Mouse (Mus musculus): ENCODE results near the gene Hras. TPM values are rescaled to one million over a fixed set of nuclear protein-coding genes. Genes with fewer than 3 reads are reported as not detected.

Hras gene
- polyA plus RNA-seq, 1 experiment from 2014 or later, result 21.9 TPM

DNA sequence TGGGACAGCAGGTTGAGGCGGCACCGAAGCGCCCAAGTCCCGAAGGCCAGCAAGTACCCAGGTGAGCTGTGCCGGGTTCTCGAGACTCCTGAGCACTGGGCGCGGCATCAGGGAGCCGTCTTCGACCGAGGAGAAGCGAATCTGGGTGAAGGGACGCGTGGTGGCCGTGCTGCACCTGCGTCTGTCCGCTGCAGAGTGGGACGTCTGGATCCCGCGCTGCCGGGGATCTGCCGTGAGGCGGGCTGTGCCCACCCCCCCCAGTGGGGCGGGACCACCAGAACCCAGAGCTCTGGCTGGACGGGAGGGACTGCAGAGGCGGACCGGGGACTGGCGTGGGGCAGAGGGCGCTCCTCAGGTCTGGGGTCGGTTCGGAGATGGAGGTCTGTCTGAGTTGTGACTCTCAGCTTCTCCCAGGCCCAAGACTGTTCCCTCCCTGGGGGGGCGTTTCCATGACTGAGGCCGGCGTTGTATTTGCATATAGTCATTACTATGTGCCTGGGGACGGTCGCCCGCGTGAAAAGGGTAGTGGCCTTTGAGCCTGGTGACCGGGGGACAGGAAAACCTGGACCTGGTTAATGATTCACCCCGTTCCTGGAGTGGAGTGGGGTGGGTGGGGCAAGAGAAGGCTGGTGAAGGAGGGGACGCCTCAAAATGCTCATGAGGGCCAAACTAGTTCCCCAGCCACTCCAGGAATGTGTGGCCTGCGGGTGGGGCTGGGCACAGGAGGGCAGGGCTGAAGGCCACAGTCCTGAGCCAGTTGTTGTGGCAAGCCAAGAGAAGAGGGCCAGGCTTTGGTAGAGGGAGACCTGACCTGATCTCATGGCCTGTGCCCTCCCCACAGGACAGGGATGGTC, 22.3 kb upstream of the Hras start:
- WGBS, result under 1% methylated on average over 42 of the region's 42 CpGs
- peak; percentile 79 for ATAC-seq
- Histone ChIP-seq H3K4me3 (ENCODE audit: low read length) (peak overlapping the region; percentile 74), H3K27me3 (replicated peaks; ENCODE audit: control insufficient read depth, insufficient read depth, low read length) (no peaks in the 10 kb centered on the region), H3K27ac (ENCODE audit: low read length) (peak overlapping the region; percentile 98), H3K4me1 (ENCODE audit: control insufficient read depth, insufficient read depth, low read length) (peaks cover 64% of the 10 kb centered on the region), H3K36me3 (ENCODE audit: control insufficient read depth, insufficient read depth, low read length) (peaks cover 4% of the 10 kb centered on the region; the same call in 1 of the 2 replicates), H3K9ac (ENCODE audit: low read depth, low read length) (peak overlapping the region; percentile 85), H3K9me3 (ENCODE audit: control insufficient read depth, low read length) (no peaks in the 10 kb centered on the region), H3K4me2 (ENCODE audit: low read depth, low read length) (peak overlapping the region; percentile 91)

- peak; percentile 91 for ATAC-seq
- Histone ChIP-seq H3K27ac (ENCODE audit: low read length) (peak within 1 kb of the TSS; percentile 98), H3K9me3 (ENCODE audit: control insufficient read depth, low read length) (no peaks in the 10 kb centered on the region), H3K36me3 (ENCODE audit: control insufficient read depth, insufficient read depth, low read length) (peaks cover 4% of the 10 kb centered on the region; the same call in 1 of the 2 replicates), H3K4me3 (ENCODE audit: low read length) (peak within 1 kb of the TSS; percentile 74), H3K4me2 (ENCODE audit: low read depth, low read length) (peak within 1 kb of the TSS; percentile 91), H3K9ac (ENCODE audit: low read depth, low read length) (peak within 1 kb of the TSS; percentile 85), H3K27me3 (replicated peaks; ENCODE audit: control insufficient read depth, insufficient read depth, low read length) (no peaks in the 10 kb centered on the region), H3K4me1 (ENCODE audit: control insufficient read depth, insufficient read depth, low read length) (peaks cover 66% of the 10 kb centered on the region)
- under 1% methylated on average over 41 of the region's 41 CpGs for WGBS
Measured at GRCm38 (mm10) chr7:141215101-141215879, 21.5 kb upstream of the Hras start, which contains the start of gene Rassf7. TSS of gene Rassf7 (plus strand) at chr7:141215860.

DNA sequence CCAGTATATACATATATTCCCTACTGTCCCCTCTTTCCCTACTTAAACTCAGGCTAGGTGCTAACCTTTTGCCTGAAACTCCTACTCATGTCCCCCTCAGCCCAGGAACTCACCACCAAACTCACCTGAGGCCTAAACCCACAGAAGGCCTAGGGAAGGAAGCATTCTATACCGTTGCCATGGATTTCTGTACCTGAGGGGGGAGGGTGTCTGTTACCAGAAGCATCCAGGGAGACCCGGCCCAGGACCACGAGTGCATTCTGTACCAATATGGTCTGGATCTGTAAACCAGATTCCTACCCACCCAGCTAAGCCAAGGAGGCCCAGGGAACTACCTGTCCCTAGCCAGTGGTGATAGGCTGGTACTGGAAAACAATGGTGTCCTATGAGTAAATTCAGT, 20.5 kb upstream of the Hras start:
- Histone ChIP-seq H3K9ac (ENCODE audit: low read depth, low read length) (0 out of 2 replicates have a peak overlapping the region, but pooled peaks have one; percentile 79), H3K27ac (ENCODE audit: low read length) (peak overlapping the region; percentile 97), H3K4me2 (ENCODE audit: low read depth, low read length) (peak overlapping the region; percentile 91; the same call in 1 of the 2 replicates), H3K36me3 (ENCODE audit: control insufficient read depth, insufficient read depth, low read length) (peaks cover 4% of the 10 kb centered on the region; the same call in 1 of the 2 replicates), H3K27me3 (replicated peaks; ENCODE audit: control insufficient read depth, insufficient read depth, low read length) (no peaks in the 10 kb centered on the region), H3K4me3 (ENCODE audit: low read length) (no peak overlapping the region), H3K9me3 (ENCODE audit: control insufficient read depth, low read length) (no peaks in the 10 kb centered on the region), H3K4me1 (ENCODE audit: control insufficient read depth, insufficient read depth, low read length) (peaks cover 63% of the 10 kb centered on the region)
- no peak for ATAC-seq
- WGBS, result 59% methylated on average over 3 of the region's 3 CpGs

DNA sequence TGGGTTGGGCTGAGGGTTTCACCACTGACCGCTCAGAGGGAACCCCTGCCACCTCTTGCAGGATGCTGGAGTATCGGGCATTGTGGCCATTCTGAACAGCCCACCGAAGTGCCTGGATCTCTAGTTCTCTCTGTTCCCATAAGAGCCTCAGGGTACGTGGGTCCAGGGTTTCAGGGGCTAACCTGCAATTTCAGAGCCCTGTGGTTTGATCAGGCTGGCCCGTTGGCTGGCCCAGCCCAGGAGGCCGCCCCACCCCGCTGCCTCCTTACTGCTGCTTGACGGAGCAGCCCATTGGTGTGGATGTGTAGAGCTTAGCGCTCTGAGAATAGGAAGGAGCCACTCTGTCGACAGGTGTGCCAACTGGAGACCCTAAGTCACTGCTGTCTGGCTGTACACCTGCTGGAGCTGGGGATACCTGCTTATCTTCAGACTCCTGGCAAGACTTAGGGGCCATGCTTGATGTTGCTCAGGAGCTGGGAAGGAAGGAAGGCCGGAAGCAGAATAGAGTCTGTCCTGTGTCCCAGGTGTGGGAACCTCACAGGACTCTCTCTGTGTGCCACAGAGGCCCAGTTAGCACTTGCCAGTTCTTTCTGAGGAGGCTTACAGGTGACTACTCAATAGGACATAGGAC, 19.9 kb upstream of the Hras start, which contains the start of gene Lmntd2:
Lmntd2 (minus strand) TSS at position 476 of the 631 bp plus-strand sequence.
- Histone ChIP-seq H3K9ac (ENCODE audit: low read depth, low read length) (peak within 1 kb of the TSS; percentile 79), H3K4me3 (ENCODE audit: low read length) (peak within 1 kb of the TSS; percentile 74), H3K27ac (ENCODE audit: low read length) (peak within 1 kb of the TSS; percentile 97), H3K27me3 (replicated peaks; ENCODE audit: control insufficient read depth, insufficient read depth, low read length) (no peaks in the 10 kb centered on the region), H3K4me1 (ENCODE audit: control insufficient read depth, insufficient read depth, low read length) (peaks cover 58% of the 10 kb centered on the region), H3K36me3 (ENCODE audit: control insufficient read depth, insufficient read depth, low read length) (peaks cover 3% of the 10 kb centered on the region; the same call in 1 of the 2 replicates), H3K4me2 (ENCODE audit: low read depth, low read length) (peak within 1 kb of the TSS; percentile 91), H3K9me3 (ENCODE audit: control insufficient read depth, low read length) (no peaks in the 10 kb centered on the region)
- 89% methylated on average over 11 of the region's 11 CpGs for WGBS
- no peak for ATAC-seq

DNA sequence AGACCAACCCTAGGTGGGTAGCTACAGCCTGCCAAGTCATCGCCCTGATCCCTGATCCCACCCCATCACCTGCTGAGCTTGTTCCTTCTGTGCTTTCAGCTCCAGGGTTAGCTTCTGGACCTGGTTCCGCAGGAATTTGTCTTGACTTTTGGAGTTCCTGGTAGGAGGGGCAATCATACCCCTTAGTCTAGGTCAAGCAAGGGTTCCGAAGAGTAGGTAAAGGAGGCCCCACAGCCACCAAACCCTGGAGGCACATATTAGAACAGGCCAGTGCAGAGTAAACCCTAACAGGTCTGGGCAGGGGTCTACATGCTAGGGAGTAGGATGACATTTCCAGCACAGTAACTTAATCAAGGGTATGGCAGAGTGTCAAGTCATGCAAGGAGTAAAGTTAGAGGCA, 19.3 kb upstream of the Hras start:
- H3K36me3 ChIP-seq (ENCODE audit: control insufficient read depth, insufficient read depth, low read length), result no peaks in the 10 kb centered on the region
- peak overlapping the region; percentile 9; the same call in 1 of the 2 replicates for H3K9ac ChIP-seq (ENCODE audit: low read depth, low read length)
- H3K4me2 ChIP-seq (ENCODE audit: low read depth, low read length), result peak overlapping the region; percentile 32; the same call in 1 of the 2 replicates
- no peak overlapping the region for H3K4me3 ChIP-seq (ENCODE audit: low read length)
- no peaks in the 10 kb centered on the region for H3K9me3 ChIP-seq (ENCODE audit: control insufficient read depth, low read length)
- H3K4me1 ChIP-seq (ENCODE audit: control insufficient read depth, insufficient read depth, low read length), result peaks cover 53% of the 10 kb centered on the region
- peak overlapping the region; percentile 97; the same call in 1 of the 2 replicates for H3K27ac ChIP-seq (ENCODE audit: low read length)
- no peaks in the 10 kb centered on the region for H3K27me3 ChIP-seq (replicated peaks; ENCODE audit: control insufficient read depth, insufficient read depth, low read length)
- WGBS, result 69% methylated on average over 3 of the region's 3 CpGs
- no peak for ATAC-seq

DNA sequence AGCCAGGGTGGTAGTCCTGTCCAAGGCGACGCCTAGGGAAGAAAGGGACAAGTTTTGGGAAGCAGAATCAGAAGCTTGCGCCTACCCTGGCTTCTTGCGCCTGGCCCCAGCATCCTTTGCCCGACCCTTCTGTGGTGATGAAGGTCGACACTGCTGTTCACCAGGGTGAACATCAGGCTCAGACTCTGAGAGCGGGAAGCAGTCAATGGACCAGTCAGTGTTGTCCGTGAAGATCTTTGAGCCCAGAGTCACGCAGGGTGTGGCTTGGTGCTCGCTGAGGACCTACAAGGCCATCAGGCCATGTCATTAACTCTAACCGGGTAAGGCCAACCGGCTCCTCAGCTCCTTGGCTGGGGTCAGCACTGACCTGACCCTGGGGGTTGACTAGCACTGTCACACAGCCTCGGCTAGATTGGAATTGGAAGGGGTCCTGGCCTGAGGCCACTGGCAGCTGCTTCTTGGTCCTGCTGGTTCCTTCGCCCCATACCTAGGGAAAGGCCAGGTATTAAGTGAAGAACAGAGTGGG, 16.9 kb upstream of the Hras start:
- Histone ChIP-seq H3K36me3 (ENCODE audit: control insufficient read depth, insufficient read depth, low read length) (no peaks in the 10 kb centered on the region), H3K4me2 (ENCODE audit: low read depth, low read length) (no peak overlapping the region), H3K4me1 (ENCODE audit: control insufficient read depth, insufficient read depth, low read length) (peaks cover 35% of the 10 kb centered on the region), H3K9ac (ENCODE audit: low read depth, low read length) (no peak overlapping the region), H3K9me3 (ENCODE audit: control insufficient read depth, low read length) (no peaks in the 10 kb centered on the region), H3K27ac (ENCODE audit: low read length) (no peak overlapping the region), H3K27me3 (replicated peaks; ENCODE audit: control insufficient read depth, insufficient read depth, low read length) (no peaks in the 10 kb centered on the region), H3K4me3 (ENCODE audit: low read length) (no peak overlapping the region)
- ATAC-seq, result no peak
- 83% methylated on average over 14 of the region's 14 CpGs for WGBS

GRCm38 (mm10) chr7:141210137-141210536, 16.3 kb upstream of the Hras start:
- H3K4me3 ChIP-seq (ENCODE audit: low read length), result no peak overlapping the region
- H3K27ac ChIP-seq (ENCODE audit: low read length), result no peak overlapping the region
- no peaks in the 10 kb centered on the region for H3K36me3 ChIP-seq (ENCODE audit: control insufficient read depth, insufficient read depth, low read length)
- 57% methylated on average over 12 of the region's 12 CpGs for WGBS
- H3K4me1 ChIP-seq (ENCODE audit: control insufficient read depth, insufficient read depth, low read length), result peaks cover 34% of the 10 kb centered on the region
- no peaks in the 10 kb centered on the region for H3K9me3 ChIP-seq (ENCODE audit: control insufficient read depth, low read length)
- no peaks in the 10 kb centered on the region for H3K27me3 ChIP-seq (replicated peaks; ENCODE audit: control insufficient read depth, insufficient read depth, low read length)
- no peak overlapping the region for H3K9ac ChIP-seq (ENCODE audit: low read depth, low read length)
- H3K4me2 ChIP-seq (ENCODE audit: low read depth, low read length), result no peak overlapping the region
- no peak for ATAC-seq

- Histone ChIP-seq H3K9me3 (ENCODE audit: control insufficient read depth, low read length) (no peaks in the 10 kb centered on the region), H3K27ac (ENCODE audit: low read length) (no peak overlapping the region), H3K27me3 (replicated peaks; ENCODE audit: control insufficient read depth, insufficient read depth, low read length) (no peaks in the 10 kb centered on the region), H3K4me1 (ENCODE audit: control insufficient read depth, insufficient read depth, low read length) (peaks cover 29% of the 10 kb centered on the region; the same call in 1 of the 2 replicates), H3K36me3 (ENCODE audit: control insufficient read depth, insufficient read depth, low read length) (no peaks in the 10 kb centered on the region), H3K4me2 (ENCODE audit: low read depth, low read length) (no peak overlapping the region), H3K9ac (ENCODE audit: low read depth, low read length) (no peak overlapping the region), H3K4me3 (ENCODE audit: low read length) (no peak overlapping the region)
- ATAC-seq, result no peak
- 66% methylated on average over 3 of the region's 3 CpGs for WGBS
Measured at GRCm38 (mm10) chr7:141209526-141209925, 15.7 kb upstream of the Hras start.
